Mouse (Mus musculus) bone marrow macrophage, adult 2 months (primary cell): Measurements from ENCODE around the gene Nek8.

ENCODE experiments used
- CTCF ChIP-seq: IDR thresholded peaks from 2 replicates; pipeline ENCODE4 v1.5.1; 2012; ENCODE audit warnings: low read depth, mild to moderate bottlenecking, low read length, moderate library complexity
- POLR2A ChIP-seq: IDR thresholded peaks from 2 replicates; pipeline ENCODE4 v1.6.1; 2012; ENCODE audit warnings: mild to moderate bottlenecking, low read depth, low read length, borderline replicate concordance

GRCm38 (mm10) chr11:78166640-78167039 lies 9.8 kb downstream of the Nek8 start:
- no peak for TF ChIP-seq CTCF
- no peak for TF ChIP-seq POLR2A
